Mouse (Mus musculus) splenic B cell, adult 2 months (primary cell): ENCODE data around the gene Ppp1r12b.
A peak's percentile ranks its signal among the peaks of the same experiment; 100 is the strongest.

Experiments
- DNase-seq: peaks from one replicate; pipeline ENCODE4 v3.0.0-alpha.2; 2011; ENCODE audit warnings: low read depth, low spot score
- H3K27me3 ChIP-seq: 2 replicates; pipeline ENCODE4 v1.6.1; 2012; ENCODE audit warnings: mild to moderate bottlenecking, low read length, moderate library complexity, mixed read lengths; ENCODE audit not compliant: control insufficient read depth, poor library complexity, insufficient read depth, severe bottlenecking
- H3K36me3 ChIP-seq: 2 replicates; pipeline ENCODE4 v1.6.1; 2012; ENCODE audit warnings: mild to moderate bottlenecking, low read length, moderate library complexity, mixed read lengths; ENCODE audit not compliant: control insufficient read depth, poor library complexity, insufficient read depth, severe bottlenecking

The Ppp1r12b gene

DNA sequence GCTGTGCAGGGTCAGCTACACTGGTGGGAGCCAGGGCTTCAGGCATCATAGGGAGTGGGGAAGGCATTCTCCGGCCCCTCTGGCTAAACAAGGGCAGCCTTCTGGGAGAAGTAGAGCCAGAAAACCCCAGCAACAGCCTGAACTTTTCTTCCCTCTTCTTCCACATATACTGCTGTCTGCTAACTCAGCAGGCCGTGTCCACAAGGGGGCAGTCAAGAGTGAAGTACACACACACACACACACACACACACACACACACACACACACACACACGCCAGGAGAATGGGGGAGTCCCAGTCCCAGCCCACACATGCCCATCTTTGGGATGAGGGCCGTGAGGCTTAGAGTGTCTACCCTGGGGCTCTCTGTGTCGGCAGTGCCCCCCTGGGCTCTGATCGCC lies 214.3 kb downstream of the Ppp1r12b start:
- DNase-seq: peak; percentile 27
- Histone ChIP-seq H3K27me3 (peaks cover 1% of the 10 kb centered on the region; the same call in 1 of the 2 replicates), H3K36me3 (no peaks in the 10 kb centered on the region)

DNA sequence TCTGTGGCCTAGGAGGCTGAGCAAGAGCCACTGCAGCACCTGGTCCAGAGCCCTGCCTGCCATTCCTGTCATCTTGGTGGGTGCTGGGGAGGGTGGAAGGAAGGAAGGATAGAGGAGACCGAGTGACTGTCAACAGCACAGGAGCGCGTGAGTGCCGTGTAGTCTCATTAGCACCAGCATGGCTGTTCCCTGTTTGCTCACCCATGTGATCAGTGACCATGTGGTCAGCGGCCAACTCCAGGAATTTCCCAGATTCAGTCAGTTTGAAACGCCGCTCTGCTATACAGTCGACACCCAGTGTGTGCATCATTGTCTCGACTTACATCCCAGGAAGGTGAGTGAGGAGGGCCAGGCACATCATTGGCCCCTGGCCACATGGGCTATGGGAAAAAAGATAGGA lies 218.3 kb downstream of the Ppp1r12b start:
- Histone ChIP-seq H3K27me3 (peaks cover 1% of the 10 kb centered on the region; the same call in 1 of the 2 replicates), H3K36me3 (no peaks in the 10 kb centered on the region)
- DNase-seq: no peak

DNA sequence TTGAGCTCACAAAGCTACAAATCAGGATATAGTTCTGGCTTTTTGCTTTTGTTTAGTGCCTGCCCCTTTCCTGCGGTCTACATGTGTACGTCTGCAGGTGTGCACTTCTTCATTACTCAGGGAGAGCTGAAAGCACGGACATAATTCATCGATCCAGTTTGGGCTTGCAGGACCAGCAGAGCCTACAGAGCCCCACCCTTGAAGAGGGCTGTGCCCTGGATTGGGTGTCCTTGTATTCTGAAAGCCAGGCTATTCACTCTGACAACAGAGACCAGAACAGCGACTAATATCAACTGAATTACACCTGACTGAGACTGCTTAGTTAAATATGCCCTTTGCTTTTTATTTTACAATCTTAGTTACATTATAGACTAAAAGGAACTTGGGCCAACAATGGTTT lies 222.1 kb downstream of the Ppp1r12b start:
- no peaks in the 10 kb centered on the region for H3K36me3 ChIP-seq
- no peak for DNase-seq
- peaks cover 1% of the 10 kb centered on the region; the same call in 1 of the 2 replicates for H3K27me3 ChIP-seq

GRCm38 (mm10) chr1:134727256-134727655 lies 228.5 kb downstream of the Ppp1r12b start:
- DNase-seq: no peak
- no peaks in the 10 kb centered on the region for H3K27me3 ChIP-seq
- no peaks in the 10 kb centered on the region for H3K36me3 ChIP-seq

GRCm38 (mm10) chr1:134726480-134726879 lies 229.3 kb downstream of the Ppp1r12b start:
- no peak for DNase-seq
- Histone ChIP-seq H3K36me3 (no peaks in the 10 kb centered on the region), H3K27me3 (no peaks in the 10 kb centered on the region)

DNA sequence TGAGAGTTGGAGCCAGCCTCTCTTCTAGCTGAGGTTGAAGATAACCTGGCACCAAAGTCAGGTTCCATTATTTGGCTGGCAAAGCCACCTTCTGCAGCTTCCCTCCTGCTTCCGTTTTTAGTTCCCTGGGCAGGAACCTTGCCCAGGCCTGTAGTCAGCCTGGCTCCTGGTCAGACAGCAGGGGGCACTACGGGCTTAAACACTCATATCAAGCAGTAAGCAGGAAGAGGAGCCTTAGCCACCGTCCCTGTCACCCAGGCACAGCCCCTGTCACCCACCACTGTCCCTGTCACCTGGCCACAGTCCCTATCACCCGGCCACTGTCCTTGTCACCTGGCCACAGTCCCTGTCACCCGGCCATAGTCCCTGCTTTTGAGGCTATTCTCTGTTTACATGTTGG lies 230.5 kb downstream of the Ppp1r12b start:
- peak; percentile 57 for DNase-seq
- Histone ChIP-seq H3K27me3 (no peaks in the 10 kb centered on the region), H3K36me3 (no peaks in the 10 kb centered on the region)

- no peak for DNase-seq
- H3K36me3 ChIP-seq: no peaks in the 10 kb centered on the region
- H3K27me3 ChIP-seq: no peaks in the 10 kb centered on the region; the same call in 1 of the 2 replicates
Observed at GRCm38 (mm10) chr1:134722891-134723290, 232.9 kb downstream of the Ppp1r12b start.

DNA sequence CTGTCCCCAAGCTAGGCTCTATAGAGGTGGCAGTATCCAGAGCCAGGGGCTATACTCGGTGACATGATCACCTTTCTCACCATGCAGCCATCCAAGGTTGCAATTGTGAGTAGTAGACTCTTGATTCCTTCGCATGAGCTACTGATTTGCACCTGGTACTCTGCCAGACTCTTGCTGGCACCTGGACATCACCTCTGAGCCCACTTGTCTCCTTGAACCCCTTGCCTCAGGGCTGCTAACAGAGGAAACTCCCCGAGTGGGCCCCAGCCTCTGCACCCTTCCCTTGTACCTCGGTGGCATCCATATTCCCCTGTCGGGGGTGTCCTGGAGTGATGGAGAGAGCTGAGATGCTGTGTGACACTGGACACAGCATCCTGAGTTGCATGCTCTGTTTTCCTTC lies 234.3 kb downstream of the Ppp1r12b start:
- H3K36me3 ChIP-seq: no peaks in the 10 kb centered on the region
- no peaks in the 10 kb centered on the region; the same call in 1 of the 2 replicates for H3K27me3 ChIP-seq
- DNase-seq: no peak

- H3K27me3 ChIP-seq: no peaks in the 10 kb centered on the region; the same call in 1 of the 2 replicates
- peak; percentile 65 for DNase-seq
Observed at GRCm38 (mm10) chr1:134719718-134720304, 235.9 kb downstream of the Ppp1r12b start.

GRCm38 (mm10) chr1:134715092-134715491 lies 240.7 kb downstream of the Ppp1r12b start:
- H3K36me3 ChIP-seq: no peaks in the 10 kb centered on the region
- no peak for DNase-seq
- no peaks in the 10 kb centered on the region; the same call in 1 of the 2 replicates for H3K27me3 ChIP-seq

More at GRCm38 (mm10) chr1:134719718-134720304, 235.9 kb downstream of the Ppp1r12b start:
- no peaks in the 10 kb centered on the region for H3K36me3 ChIP-seq

DNA sequence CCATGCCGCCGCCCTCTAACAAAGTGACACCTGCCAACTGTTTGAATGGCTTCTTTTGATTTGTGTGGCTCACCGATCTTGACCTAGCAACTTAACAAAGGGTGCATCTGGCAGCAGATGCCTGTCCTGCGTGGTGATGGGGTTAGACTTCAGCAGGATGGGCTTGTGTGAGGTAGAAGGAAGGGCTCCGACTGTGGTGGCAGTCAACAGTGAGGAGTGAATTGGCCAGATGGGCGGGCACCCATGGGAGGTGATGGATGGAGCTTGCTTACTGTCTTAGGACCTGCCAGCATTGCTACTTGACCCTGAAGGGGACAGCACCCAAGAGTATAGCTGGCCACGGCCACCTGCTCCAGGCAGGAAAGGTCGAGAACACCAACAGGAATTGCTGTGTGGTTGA lies 241.6 kb downstream of the Ppp1r12b start:
- no peak for DNase-seq
- H3K27me3 ChIP-seq: no peaks in the 10 kb centered on the region
- no peaks in the 10 kb centered on the region for H3K36me3 ChIP-seq

GRCm38 (mm10) chr1:134713421-134713969 lies 242.2 kb downstream of the Ppp1r12b start:
- DNase-seq: no peak
- Histone ChIP-seq H3K36me3 (no peaks in the 10 kb centered on the region), H3K27me3 (no peaks in the 10 kb centered on the region)

GRCm38 (mm10) chr1:134712781-134713299 lies 242.9 kb downstream of the Ppp1r12b start:
- DNase-seq: no peak
- H3K27me3 ChIP-seq: no peaks in the 10 kb centered on the region
- no peaks in the 10 kb centered on the region for H3K36me3 ChIP-seq

DNA sequence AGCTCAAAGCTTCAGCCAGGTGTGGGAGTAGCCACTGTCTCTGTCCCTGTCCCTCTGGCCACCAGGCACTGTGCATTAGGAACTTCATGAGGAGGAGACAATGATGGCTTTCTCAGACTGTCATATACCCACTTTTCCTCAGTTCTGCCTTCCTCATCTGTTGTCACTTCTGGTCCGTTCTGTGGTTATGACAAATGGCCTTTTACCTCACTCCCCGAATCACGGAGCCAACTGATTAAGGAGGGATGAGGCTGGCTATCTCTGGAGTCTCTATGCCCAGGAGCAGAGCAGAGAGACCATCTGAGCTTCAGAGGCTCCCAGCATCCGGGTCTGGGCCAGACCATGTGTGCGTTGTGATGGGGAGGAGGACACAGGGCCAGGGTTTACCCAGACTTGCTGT lies 244.1 kb downstream of the Ppp1r12b start:
- no peak for DNase-seq
- no peaks in the 10 kb centered on the region for H3K36me3 ChIP-seq
- no peaks in the 10 kb centered on the region for H3K27me3 ChIP-seq

DNA sequence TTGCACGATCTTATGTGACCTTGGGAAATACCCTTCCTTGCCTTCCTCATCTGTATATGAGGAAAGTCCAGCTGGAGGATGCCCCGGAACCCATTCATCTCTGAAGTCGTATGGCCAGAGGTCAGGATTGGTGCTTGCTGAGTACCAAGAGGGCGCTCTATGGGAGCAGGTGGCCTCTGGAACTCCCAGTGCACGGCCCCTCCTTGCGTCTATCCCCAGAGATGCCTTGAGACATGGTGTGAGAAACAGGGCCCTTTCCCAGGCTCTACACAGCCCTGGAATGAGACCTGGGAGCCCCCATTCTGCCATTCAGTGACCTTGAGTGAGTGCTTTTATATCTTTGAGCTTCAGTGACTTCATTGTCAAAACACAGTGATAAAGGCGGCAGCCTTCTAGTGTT lies 244.7 kb downstream of the Ppp1r12b start:
- Histone ChIP-seq H3K27me3 (no peaks in the 10 kb centered on the region), H3K36me3 (no peaks in the 10 kb centered on the region)
- DNase-seq: no peak
